Mouse (Mus musculus): ENCODE measurements around the gene Gm960. TPM values are rescaled to one million over a fixed set of nuclear protein-coding genes. Genes with fewer than 3 reads are reported as not detected.

Gene Gm960
- polyA plus RNA-seq, 2 experiments, result 0.20 TPM; not detected in 1

GRCm38 (mm10) chr19:4739053-4739452 is 40.6 kb upstream of the Gm960 start:
- Histone ChIP-seq H3K4me2 (ENCODE audit: low read depth) (no peak overlapping the region), H3K27me3 (ENCODE audit: control insufficient read depth, insufficient read depth, low read length) (no peaks in the 10 kb centered on the region), H3K36me3 (replicated peaks; ENCODE audit: control insufficient read depth, insufficient read depth, low read depth) (no peaks in the 10 kb centered on the region), H3K9ac (replicated peaks) (no peak overlapping the region), H3K27ac (no peak overlapping the region), H3K4me1 (replicated peaks; ENCODE audit: control insufficient read depth in 2 of 2, insufficient read depth in 2 of 2, low read length in 1 of 2) (no peaks in the 10 kb centered on the region), H3K4me3 (ENCODE audit: insufficient read depth in 1 of 2, low read depth in 2 of 2, low read length in 2 of 2) (no peak overlapping the region), H3K9me3 (ENCODE audit: control insufficient read depth, low read length) (no peaks in the 10 kb centered on the region)
- WGBS (ENCODE audit: insufficient replicate concordance), result 74% methylated on average over 11 of the region's 11 CpGs
- DNase-seq (ENCODE audit: low read depth in 3 of 3, low spot score in 3 of 3) (no peak), ATAC-seq (ENCODE audit: insufficient read depth) (no peak)
- no peak for TF ChIP-seq EP300 (IDR thresholded peaks at IDR 0.05; ENCODE audit: low read depth)
- no peak for TF ChIP-seq CTCF (IDR thresholded peaks at IDR 0.05; ENCODE audit: low read depth)

GRCm38 (mm10) chr19:4737866-4738265 is 39.4 kb upstream of the Gm960 start:
- Histone ChIP-seq H3K27me3 (ENCODE audit: control insufficient read depth, insufficient read depth, low read length) (no peaks in the 10 kb centered on the region), H3K4me1 (replicated peaks; ENCODE audit: control insufficient read depth in 2 of 2, insufficient read depth in 2 of 2, low read length in 1 of 2) (no peaks in the 10 kb centered on the region), H3K36me3 (replicated peaks; ENCODE audit: control insufficient read depth, insufficient read depth, low read depth) (no peaks in the 10 kb centered on the region), H3K9ac (replicated peaks) (no peak overlapping the region), H3K9me3 (ENCODE audit: control insufficient read depth, low read length) (no peaks in the 10 kb centered on the region), H3K27ac (no peak overlapping the region), H3K4me2 (ENCODE audit: low read depth) (no peak overlapping the region), H3K4me3 (ENCODE audit: insufficient read depth in 1 of 2, low read depth in 2 of 2, low read length in 2 of 2) (no peak overlapping the region)
- ATAC-seq (ENCODE audit: insufficient read depth) (no peak), DNase-seq (ENCODE audit: low read depth in 3 of 3, low spot score in 3 of 3) (no peak)
- TF ChIP-seq CTCF (IDR thresholded peaks at IDR 0.05; ENCODE audit: low read depth) (no peak), EP300 (IDR thresholded peaks at IDR 0.05; ENCODE audit: low read depth) (no peak)
- WGBS (ENCODE audit: insufficient replicate concordance), result 62% methylated on average over 13 of the region's 13 CpGs

- Histone ChIP-seq H3K36me3 (replicated peaks; ENCODE audit: control insufficient read depth, insufficient read depth, low read depth) (no peaks in the 10 kb centered on the region), H3K27me3 (ENCODE audit: control insufficient read depth, insufficient read depth, low read length) (no peaks in the 10 kb centered on the region), H3K4me2 (ENCODE audit: low read depth) (no peak overlapping the region), H3K9ac (replicated peaks) (no peak overlapping the region), H3K27ac (no peak overlapping the region), H3K4me1 (replicated peaks; ENCODE audit: control insufficient read depth in 2 of 2, insufficient read depth in 2 of 2, low read length in 1 of 2) (no peaks in the 10 kb centered on the region), H3K4me3 (ENCODE audit: insufficient read depth in 1 of 2, low read depth in 2 of 2, low read length in 2 of 2) (no peak overlapping the region), H3K9me3 (ENCODE audit: control insufficient read depth, low read length) (no peaks in the 10 kb centered on the region)
- 56% methylated on average over 3 of the region's 3 CpGs for WGBS (ENCODE audit: insufficient replicate concordance)
- ATAC-seq (ENCODE audit: insufficient read depth) (no peak), DNase-seq (ENCODE audit: low read depth in 3 of 3, low spot score in 3 of 3) (no peak)
- TF ChIP-seq EP300 (IDR thresholded peaks at IDR 0.05; ENCODE audit: low read depth) (no peak), CTCF (IDR thresholded peaks at IDR 0.05; ENCODE audit: low read depth) (no peak)
Measured at GRCm38 (mm10) chr19:4733052-4733451, 34.6 kb upstream of the Gm960 start.

- no peak overlapping the region for H3K4me3 ChIP-seq (ENCODE audit: insufficient read depth in 1 of 2, low read depth in 2 of 2, low read length in 2 of 2)
- DNase-seq (ENCODE audit: low read depth in 3 of 3, low spot score in 3 of 3), result no peak
- no peaks in the 10 kb centered on the region for H3K4me1 ChIP-seq (replicated peaks; ENCODE audit: control insufficient read depth in 2 of 2, insufficient read depth in 2 of 2, low read length in 1 of 2)
- no peak for ATAC-seq (ENCODE audit: insufficient read depth)
- no peaks in the 10 kb centered on the region for H3K36me3 ChIP-seq (replicated peaks; ENCODE audit: control insufficient read depth, insufficient read depth, low read depth)
- H3K9me3 ChIP-seq (ENCODE audit: control insufficient read depth, low read length), result no peaks in the 10 kb centered on the region
- WGBS (ENCODE audit: insufficient replicate concordance), result 70% methylated on average over 9 of the region's 9 CpGs
- no peak overlapping the region for H3K4me2 ChIP-seq (ENCODE audit: low read depth)
- H3K9ac ChIP-seq (replicated peaks), result no peak overlapping the region
- TF ChIP-seq EP300 (IDR thresholded peaks at IDR 0.05; ENCODE audit: low read depth), result no peak
- no peak for TF ChIP-seq CTCF (IDR thresholded peaks at IDR 0.05; ENCODE audit: low read depth)
- no peaks in the 10 kb centered on the region for H3K27me3 ChIP-seq (ENCODE audit: control insufficient read depth, insufficient read depth, low read length)
- H3K27ac ChIP-seq, result no peak overlapping the region
Measured at GRCm38 (mm10) chr19:4729186-4729585, 30.7 kb upstream of the Gm960 start.

- Histone ChIP-seq H3K27me3 (ENCODE audit: control insufficient read depth, insufficient read depth, low read length) (no peaks in the 10 kb centered on the region), H3K36me3 (replicated peaks; ENCODE audit: control insufficient read depth, insufficient read depth, low read depth) (no peaks in the 10 kb centered on the region), H3K9me3 (ENCODE audit: control insufficient read depth, low read length) (no peaks in the 10 kb centered on the region), H3K4me3 (ENCODE audit: insufficient read depth in 1 of 2, low read depth in 2 of 2, low read length in 2 of 2) (no peak overlapping the region), H3K27ac (no peak overlapping the region), H3K9ac (replicated peaks) (no peak overlapping the region), H3K4me1 (replicated peaks; ENCODE audit: control insufficient read depth in 2 of 2, insufficient read depth in 2 of 2, low read length in 1 of 2) (no peaks in the 10 kb centered on the region), H3K4me2 (ENCODE audit: low read depth) (no peak overlapping the region)
- 22% methylated on average over 11 of the region's 11 CpGs for WGBS (ENCODE audit: insufficient replicate concordance)
- ATAC-seq (ENCODE audit: insufficient read depth) (no peak), DNase-seq (ENCODE audit: low read depth in 3 of 3, low spot score in 3 of 3) (no peak)
- TF ChIP-seq EP300 (IDR thresholded peaks at IDR 0.05; ENCODE audit: low read depth) (no peak), CTCF (IDR thresholded peaks at IDR 0.05; ENCODE audit: low read depth) (no peak)
Measured at GRCm38 (mm10) chr19:4720671-4721244, 22.3 kb upstream of the Gm960 start.

Data from liver, embryonic 14.5 days (tissue).